In genomic region chr15:64434908-64435307, GRCm38 (mm10) we compare ENCODE assay signal across 19 mouse cellular contexts.
DNase-seq lines count a peak whose midpoint lies in the region; ATAC-seq and TF ChIP-seq lines count a peak whose summit lies in the region.
"Had no signal": no experiment of that assay in that cellular context is flagged by ENCODE, and none has a peak within 500 bp of the region (broad histone marks: within the 10 kb centered on the region; RNA-seq: fewer than 3 reads in every experiment).

No protein-coding gene starts in this region.

- no peak overlapping the region for H3K4me3 ChIP-seq in forebrain, embryonic 10.5 days
- no peak overlapping the region for H3K4me3 ChIP-seq in forebrain, postnatal 0 days (ENCODE audit: low read depth, low read length)
- H3K4me3 ChIP-seq in kidney, embryonic 15.5 days (replicated peaks): no peak overlapping the region
- no peak overlapping the region for H3K4me3 ChIP-seq in midbrain, embryonic 10.5 days
- H3K4me3 ChIP-seq in midbrain, postnatal 0 days (ENCODE audit: low read depth, low read length): no peak overlapping the region
- no peak overlapping the region for H3K4me3 ChIP-seq in forebrain, embryonic 15.5 days
- H3K4me3 ChIP-seq in stomach, postnatal 0 days (ENCODE audit: low read depth, low read length): no peak overlapping the region
- H3K4me3 ChIP-seq: embryonic facial prominence, embryonic 12.5 days; hindbrain, embryonic 12.5 days had no signal

- H3K36me3 ChIP-seq in forebrain, embryonic 10.5 days (replicated peaks): no peaks in the 10 kb centered on the region
- no peaks in the 10 kb centered on the region for H3K36me3 ChIP-seq in forebrain, postnatal 0 days (ENCODE audit: insufficient read depth)
- no peaks in the 10 kb centered on the region for H3K36me3 ChIP-seq in kidney, embryonic 15.5 days
- no peaks in the 10 kb centered on the region for H3K36me3 ChIP-seq in midbrain, embryonic 10.5 days
- no peaks in the 10 kb centered on the region for H3K36me3 ChIP-seq in midbrain, postnatal 0 days (ENCODE audit: insufficient read depth, low read length)
- H3K36me3 ChIP-seq in forebrain, embryonic 15.5 days: no peaks in the 10 kb centered on the region
- H3K36me3 ChIP-seq in stomach, postnatal 0 days (ENCODE audit: control insufficient read depth, insufficient read depth, low read length): no peaks in the 10 kb centered on the region
- H3K36me3 ChIP-seq: embryonic facial prominence, embryonic 12.5 days; G1E; hindbrain, embryonic 12.5 days had no signal

- H3K4me2 ChIP-seq in forebrain, postnatal 0 days (ENCODE audit: low read depth): no peak overlapping the region
- H3K4me2 ChIP-seq in kidney, embryonic 15.5 days: no peak overlapping the region
- H3K4me2 ChIP-seq in midbrain, postnatal 0 days (ENCODE audit: low read depth, low read length, poor library complexity, severe bottlenecking): no peak overlapping the region
- H3K4me2 ChIP-seq in forebrain, embryonic 15.5 days (replicated peaks): no peak overlapping the region
- H3K4me2 ChIP-seq in stomach, postnatal 0 days (replicated peaks; ENCODE audit: low read depth): no peak overlapping the region
- H3K4me2 ChIP-seq: embryonic facial prominence, embryonic 12.5 days; heart, embryonic 11.5 days; hindbrain, embryonic 12.5 days had no signal

- no peak for DNase-seq in forebrain, embryonic 10.5 days (ENCODE audit: extremely low spot score, low spot score)
- no peak for DNase-seq in forebrain, postnatal 0 days
- DNase-seq in kidney, postnatal 10 days: no peak
- no peak for DNase-seq in midbrain, embryonic 10.5 days (ENCODE audit: low spot score)
- no peak for DNase-seq in midbrain, postnatal 0 days (ENCODE audit: low spot score)
- no peak for DNase-seq in stomach, postnatal 0 days (ENCODE audit: low spot score)
- DNase-seq: adrenal gland, adult 8-10 months; B cell, adult 2 months; cerebellum, adult 8-10 months; cerebellum, postnatal 25 days; gastrocnemius, postnatal 36 days had no signal

- H3K27ac ChIP-seq in forebrain, embryonic 10.5 days: 0 out of 2 replicates have a peak overlapping the region, but pooled peaks have one; percentile 5
- no peak overlapping the region for H3K27ac ChIP-seq in forebrain, postnatal 0 days (ENCODE audit: low read depth, low read length)
- no peak overlapping the region for H3K27ac ChIP-seq in kidney, embryonic 15.5 days
- H3K27ac ChIP-seq in midbrain, embryonic 10.5 days (replicated peaks): peak overlapping the region; percentile 38; the same call in 1 of the 2 replicates
- H3K27ac ChIP-seq in midbrain, postnatal 0 days (ENCODE audit: low read depth, low read length): no peak overlapping the region
- H3K27ac ChIP-seq in forebrain, embryonic 15.5 days (replicated peaks): no peak overlapping the region
- no peak overlapping the region for H3K27ac ChIP-seq in stomach, postnatal 0 days (replicated peaks)
- H3K27ac ChIP-seq: embryonic facial prominence, embryonic 12.5 days; hindbrain, embryonic 12.5 days; hindbrain, postnatal 0 days had no signal

- ATAC-seq in forebrain, postnatal 0 days: no peak
- peak; percentile 43; the same call in 1 of the 2 replicates for ATAC-seq in kidney, embryonic 15.5 days (replicated peaks; ENCODE audit: low FRiP score)
- ATAC-seq in midbrain, postnatal 0 days (ENCODE audit: low FRiP score): no peak
- peak; percentile 58; the same call in 1 of the 2 replicates for ATAC-seq in forebrain, embryonic 15.5 days (replicated peaks)
- no peak for ATAC-seq in stomach, postnatal 0 days (ENCODE audit: low FRiP score, low TSS enrichment)
- ATAC-seq: CD4-positive, CD25-positive, alpha-beta regulatory T cell, adult 4 months; hindbrain, postnatal 0 days had no signal

- TF ChIP-seq CTCF in forebrain, postnatal 0 days (IDR thresholded peaks at IDR 0.05; ENCODE audit: low read depth): no peak
- no peak for TF ChIP-seq CTCF in midbrain, postnatal 0 days (IDR thresholded peaks at IDR 0.05)
- no peak for TF ChIP-seq CTCF in stomach, postnatal 0 days (IDR thresholded peaks at IDR 0.05; ENCODE audit: low read depth)

- H3K27me3 ChIP-seq in forebrain, embryonic 10.5 days (ENCODE audit: poor library complexity, severe bottlenecking): no peaks in the 10 kb centered on the region
- no peaks in the 10 kb centered on the region for H3K27me3 ChIP-seq in forebrain, postnatal 0 days (ENCODE audit: insufficient read depth, low read length)
- H3K27me3 ChIP-seq in kidney, embryonic 15.5 days: no peaks in the 10 kb centered on the region
- H3K27me3 ChIP-seq in midbrain, embryonic 10.5 days (ENCODE audit: low read depth, poor library complexity, severe bottlenecking): no peaks in the 10 kb centered on the region
- H3K27me3 ChIP-seq in midbrain, postnatal 0 days (ENCODE audit: insufficient read depth, low read length): no peaks in the 10 kb centered on the region
- no peaks in the 10 kb centered on the region for H3K27me3 ChIP-seq in forebrain, embryonic 15.5 days
- H3K27me3 ChIP-seq in stomach, postnatal 0 days (ENCODE audit: control insufficient read depth, insufficient read depth, low read length): no peaks in the 10 kb centered on the region
- H3K27me3 ChIP-seq: embryonic facial prominence, embryonic 12.5 days; hindbrain, embryonic 12.5 days had no signal

- WGBS in forebrain, embryonic 10.5 days: 89% methylated on average over 2 of the region's 2 CpGs
- WGBS in forebrain, postnatal 0 days: 88% methylated on average over 2 of the region's 2 CpGs
- WGBS in kidney, embryonic 15.5 days: 86% methylated on average over 2 of the region's 2 CpGs
- 93% methylated on average over 2 of the region's 2 CpGs for WGBS in midbrain, embryonic 10.5 days
- 90% methylated on average over 2 of the region's 2 CpGs for WGBS in midbrain, postnatal 0 days
- 90% methylated on average over 2 of the region's 2 CpGs for WGBS in forebrain, embryonic 15.5 days
- 86% methylated on average over 2 of the region's 2 CpGs for WGBS in stomach, postnatal 0 days

- H3K4me1 ChIP-seq in forebrain, embryonic 10.5 days: peaks cover 8% of the 10 kb centered on the region
- H3K4me1 ChIP-seq in forebrain, postnatal 0 days (ENCODE audit: insufficient read depth): no peaks in the 10 kb centered on the region
- H3K4me1 ChIP-seq in kidney, embryonic 15.5 days: peaks cover 6% of the 10 kb centered on the region; the same call in 1 of the 2 replicates
- H3K4me1 ChIP-seq in midbrain, embryonic 10.5 days: peaks cover 9% of the 10 kb centered on the region
- H3K4me1 ChIP-seq in midbrain, postnatal 0 days (ENCODE audit: insufficient read depth, low read length): no peaks in the 10 kb centered on the region
- peaks cover 7% of the 10 kb centered on the region; the same call in 1 of the 2 replicates for H3K4me1 ChIP-seq in forebrain, embryonic 15.5 days
- H3K4me1 ChIP-seq in stomach, postnatal 0 days (replicated peaks; ENCODE audit: control insufficient read depth, insufficient read depth): no peaks in the 10 kb centered on the region
- H3K4me1 ChIP-seq: embryonic facial prominence, embryonic 12.5 days had no signal

- TF ChIP-seq EP300 in stomach, postnatal 0 days (optimal IDR thresholded peaks at IDR 0.05): no peak

- no peak overlapping the region for H3K9ac ChIP-seq in forebrain, postnatal 0 days
- H3K9ac ChIP-seq in kidney, embryonic 15.5 days: no peak overlapping the region
- no peak overlapping the region for H3K9ac ChIP-seq in midbrain, postnatal 0 days (replicated peaks; ENCODE audit: low read length, poor library complexity, severe bottlenecking)
- no peak overlapping the region for H3K9ac ChIP-seq in forebrain, embryonic 15.5 days (replicated peaks)
- H3K9ac ChIP-seq in stomach, postnatal 0 days (ENCODE audit: low read length): no peak overlapping the region
- H3K9ac ChIP-seq: embryonic facial prominence, embryonic 12.5 days; hindbrain, embryonic 12.5 days had no signal

- H3K9me3 ChIP-seq in forebrain, embryonic 10.5 days: no peaks in the 10 kb centered on the region
- H3K9me3 ChIP-seq in forebrain, postnatal 0 days (ENCODE audit: low read length): no peaks in the 10 kb centered on the region
- H3K9me3 ChIP-seq in kidney, embryonic 15.5 days (replicated peaks): no peaks in the 10 kb centered on the region
- no peaks in the 10 kb centered on the region for H3K9me3 ChIP-seq in midbrain, embryonic 10.5 days (replicated peaks)
- H3K9me3 ChIP-seq in midbrain, postnatal 0 days (ENCODE audit: low read length): no peaks in the 10 kb centered on the region
- no peaks in the 10 kb centered on the region for H3K9me3 ChIP-seq in forebrain, embryonic 15.5 days
- H3K9me3 ChIP-seq in stomach, postnatal 0 days (ENCODE audit: control insufficient read depth, low read length): no peaks in the 10 kb centered on the region
- H3K9me3 ChIP-seq: embryonic facial prominence, embryonic 12.5 days; G1E; hindbrain, embryonic 12.5 days had no signal

Comparison
In these comparisons a context has a peak if more than half of its experiments do, and no peak if none do; other contexts are left out.
1. H3K27ac ChIP-seq: peak in forebrain, embryonic 10.5 days (single experiment) and midbrain, embryonic 10.5 days (single experiment); none in forebrain, postnatal 0 days (single experiment), kidney, embryonic 15.5 days (single experiment), midbrain, postnatal 0 days (single experiment), forebrain, embryonic 15.5 days (single experiment) and stomach, postnatal 0 days (single experiment).
2. ATAC-seq: peak in kidney, embryonic 15.5 days (single experiment) and forebrain, embryonic 15.5 days (single experiment); none in forebrain, postnatal 0 days (single experiment), midbrain, postnatal 0 days (single experiment) and stomach, postnatal 0 days (single experiment).